Mouse (Mus musculus): ENCODE results near the gene Bbs4. TPM values are rescaled to one million over a fixed set of nuclear protein-coding genes. Genes with fewer than 3 reads are reported as not detected.
"Not testable (repeated sequence)": the region's sequence is repeated elsewhere in the genome, so short reads cannot be mapped to it uniquely, and the experiment has no call there.

Bbs4 gene
- total RNA-seq (2021), result 1 to 10 TPM; 3.0 to 3.6 TPM
- long read RNA-seq, experiment 1, partial matches to known transcripts, result 1 of 7 reads
- long read RNA-seq, experiment 1, other reads (novel, unspliced or antisense), result 2 of 7 reads
- long read RNA-seq, experiment 2, transcript Bbs4-201 (16 exons, 2,518 nt), result major isoform, 5 of 9 reads
- long read RNA-seq, experiment 2, partial matches to known transcripts, result 1 of 9 reads
- long read RNA-seq, experiment 2, other reads (novel, unspliced or antisense), result 3 of 9 reads

DNA sequence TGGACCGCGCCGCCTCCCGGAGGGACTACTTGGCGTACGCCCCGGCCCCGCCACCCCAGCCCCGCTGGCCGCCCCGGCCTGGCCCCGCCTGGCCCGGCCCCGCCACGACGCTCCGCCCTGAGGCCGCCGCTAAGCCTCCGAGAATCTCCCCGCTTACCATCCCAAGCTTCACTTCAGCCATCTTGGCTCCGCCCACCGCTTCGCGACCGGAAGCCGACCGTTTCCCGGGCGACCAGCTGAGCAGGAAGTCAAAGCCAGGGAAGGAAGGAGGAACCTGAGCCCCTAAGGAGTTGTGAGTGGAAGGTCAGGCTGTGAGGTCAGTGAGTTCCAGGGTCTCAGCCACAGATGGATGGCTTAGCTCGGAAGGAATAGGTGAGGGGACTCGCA, at the start of gene Bbs4:
Gene Bbs4 (minus strand): TSS at position 256 of the 387 bp plus-strand sequence.
- peak; percentile 94 for DNase-seq
- intact Hi-C loops (cut with DNase I; ENCODE audit: low total_unique reads), result no loop called here

DNA sequence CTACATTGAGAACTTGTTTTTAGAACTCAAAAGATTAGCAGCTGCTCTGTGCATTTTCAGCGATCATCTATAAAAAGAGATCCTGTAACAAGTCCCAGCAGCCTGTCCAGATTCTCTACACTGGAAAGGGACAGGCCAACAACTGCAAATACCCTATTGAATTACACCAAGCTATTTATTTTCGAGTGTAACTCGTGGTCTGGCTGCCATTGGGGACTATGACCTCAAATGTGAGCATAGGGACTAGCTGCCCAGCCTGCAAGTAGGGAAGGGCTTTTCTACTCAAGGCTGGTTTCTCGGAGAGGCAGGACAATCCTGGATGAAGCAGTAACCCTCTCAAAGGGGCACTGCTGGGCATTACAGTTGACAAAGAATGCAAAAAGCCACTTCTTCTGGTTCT, 35.8 kb upstream of the Bbs4 start:
- peak; percentile 19 for DNase-seq
- intact Hi-C loops (cut with DNase I; ENCODE audit: low total_unique reads), result no loop called here

- no peak for DNase-seq
- intact Hi-C loops (cut with DNase I; ENCODE audit: low total_unique reads), result no loop called here
Observed at GRCm38 (mm10) chr9:59388311-59388710, 35.0 kb upstream of the Bbs4 start.

- DNase-seq, result no peak
- intact Hi-C loops (cut with DNase I; ENCODE audit: low total_unique reads), result no loop called here
Observed at GRCm38 (mm10) chr9:59387461-59387860, 34.2 kb upstream of the Bbs4 start.

GRCm38 (mm10) chr9:59375626-59376025, 22.3 kb upstream of the Bbs4 start:
- intact Hi-C loops (cut with DNase I; ENCODE audit: low total_unique reads), result no loop called here
- no peak for DNase-seq

GRCm38 (mm10) chr9:59369646-59370045, 16.3 kb upstream of the Bbs4 start:
- DNase-seq, result no peak

GRCm38 (mm10) chr9:59369220-59369619, 15.9 kb upstream of the Bbs4 start:
- intact Hi-C loops (cut with DNase I; ENCODE audit: low total_unique reads), result no loop called here
- no peak for DNase-seq

More at GRCm38 (mm10) chr9:59369646-59370045, 16.3 kb upstream of the Bbs4 start:
- intact Hi-C loops (cut with DNase I; ENCODE audit: low total_unique reads), result no loop called here

DNA sequence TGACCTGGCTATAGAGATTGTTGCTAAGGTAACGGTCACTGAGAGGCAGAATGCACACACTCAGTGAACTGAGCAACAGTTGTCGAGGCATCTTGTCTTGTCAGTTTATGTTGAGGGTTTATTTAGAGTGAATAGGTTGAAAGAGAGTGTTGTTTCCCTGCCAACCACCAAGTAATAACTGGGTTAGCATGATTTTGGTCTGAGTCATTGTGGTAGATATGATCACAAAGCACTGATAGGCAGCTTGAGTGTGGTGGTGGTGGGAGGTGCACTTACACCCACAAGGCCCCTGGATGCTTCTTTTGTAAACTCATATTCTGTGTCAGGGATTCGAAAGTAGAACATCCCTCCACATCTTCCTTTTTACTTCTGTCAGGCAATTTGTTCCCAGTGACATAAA, 7.2 kb upstream of the Bbs4 start:
- intact Hi-C loops (cut with DNase I; ENCODE audit: low total_unique reads), result not testable (repeated sequence)

DNA sequence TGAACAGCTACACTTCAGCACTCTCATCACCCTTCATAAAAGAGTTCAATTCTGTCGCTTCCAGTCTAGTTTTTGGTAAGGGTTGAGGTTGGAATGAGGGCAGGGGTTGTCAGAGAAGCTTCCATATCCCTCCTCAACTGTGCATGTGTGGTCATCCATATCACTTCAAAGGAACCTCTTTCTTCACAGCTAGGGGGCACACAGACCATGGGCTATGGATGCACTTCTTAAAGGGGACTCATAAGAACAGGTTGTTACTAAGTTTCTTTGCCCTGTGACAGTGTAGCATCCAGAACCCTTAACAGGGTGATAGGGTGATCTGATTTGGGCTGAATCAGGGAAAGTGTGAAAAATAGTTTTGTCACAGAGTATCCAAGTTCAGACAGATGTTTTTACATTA, 4.7 kb upstream of the Bbs4 start:
- DNase-seq; intact Hi-C loops (cut with DNase I; ENCODE audit: low total_unique reads): not testable (repeated sequence)

More for the DNA sequence above, 7.2 kb upstream of the Bbs4 start:
- DNase-seq, result not testable (repeated sequence)

- no peak for DNase-seq
- intact Hi-C loops (cut with DNase I; ENCODE audit: low total_unique reads), result no loop called here
Observed at GRCm38 (mm10) chr9:59352586-59353252, 589 bp downstream of the Bbs4 start.

DNA sequence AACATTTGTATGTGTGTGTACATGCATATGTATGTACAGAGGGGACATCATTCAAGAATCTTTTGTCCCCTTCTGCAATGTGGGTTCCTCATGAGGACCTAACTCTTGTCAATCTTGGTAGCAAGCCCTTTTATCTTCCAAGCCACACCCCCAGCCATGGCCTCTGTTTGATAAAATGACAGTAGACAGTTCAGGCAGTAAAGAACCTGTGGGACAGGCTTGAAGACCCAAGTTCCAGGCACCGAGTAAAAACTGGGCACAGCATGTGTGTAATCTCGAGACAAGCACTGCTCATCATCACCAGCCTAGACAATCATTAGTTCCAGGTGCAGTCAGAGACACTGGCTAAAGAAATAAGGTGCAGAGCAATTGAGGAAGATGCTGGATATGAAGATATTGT, 7.1 kb downstream of the Bbs4 start:
- no peak for DNase-seq
- intact Hi-C loops (cut with DNase I; ENCODE audit: low total_unique reads), result no loop called here

- intact Hi-C loops (cut with DNase I; ENCODE audit: low total_unique reads), result no loop called here
Observed at GRCm38 (mm10) chr9:59340002-59340401, 13.3 kb downstream of the Bbs4 start.

GRCm38 (mm10) chr9:59339107-59339506, 14.2 kb downstream of the Bbs4 start:
- intact Hi-C loops (cut with DNase I; ENCODE audit: low total_unique reads), result no loop called here
- DNase-seq, result no peak

More at GRCm38 (mm10) chr9:59340002-59340401, 13.3 kb downstream of the Bbs4 start:
- DNase-seq, result peak; percentile 11

DNA sequence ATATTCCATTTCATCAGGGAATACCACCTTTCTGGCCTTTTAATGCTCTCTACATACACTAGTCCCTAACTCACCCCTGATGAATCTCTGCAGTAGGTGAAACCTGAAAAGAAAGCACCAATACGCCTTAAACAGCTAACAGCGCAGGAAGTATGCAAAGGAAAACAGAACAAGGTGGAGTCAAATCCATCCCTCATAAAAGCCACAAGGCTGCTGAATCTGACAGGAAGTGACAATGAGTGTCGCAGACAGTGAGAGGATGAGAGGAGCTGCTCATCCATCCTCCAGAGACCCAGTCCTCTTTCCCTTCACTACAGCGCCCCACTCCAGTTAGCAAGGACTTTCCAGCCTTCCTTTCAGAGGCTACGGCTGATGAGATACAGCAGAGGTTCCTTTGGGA, 14.9 kb downstream of the Bbs4 start:
- intact Hi-C loops (cut with DNase I; ENCODE audit: low total_unique reads), result no loop called here
- DNase-seq, result no peak

DNA sequence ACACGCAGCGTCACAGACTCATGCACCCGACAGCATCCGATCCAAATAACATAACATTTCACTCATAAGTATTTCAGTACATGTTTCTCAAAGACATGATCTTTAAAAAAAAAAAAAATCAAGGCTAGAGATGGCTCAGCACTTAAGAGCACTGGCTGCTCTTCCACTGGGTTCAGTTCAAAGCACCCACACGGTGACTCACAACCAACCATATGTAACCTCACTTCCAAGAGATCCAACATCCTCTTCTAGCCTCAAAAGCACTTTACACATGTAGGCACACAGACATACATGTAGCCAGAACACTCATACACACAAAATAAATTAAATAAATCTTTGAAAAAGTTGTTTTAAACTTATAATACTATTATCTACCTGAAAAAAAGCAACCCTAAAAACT, 15.4 kb downstream of the Bbs4 start:
- intact Hi-C loops (cut with DNase I; ENCODE audit: low total_unique reads), result no loop called here
- no peak for DNase-seq

- no peak for DNase-seq
- intact Hi-C loops (cut with DNase I; ENCODE audit: low total_unique reads), result no loop called here
Observed at GRCm38 (mm10) chr9:59336539-59336938, 16.8 kb downstream of the Bbs4 start.

DNA sequence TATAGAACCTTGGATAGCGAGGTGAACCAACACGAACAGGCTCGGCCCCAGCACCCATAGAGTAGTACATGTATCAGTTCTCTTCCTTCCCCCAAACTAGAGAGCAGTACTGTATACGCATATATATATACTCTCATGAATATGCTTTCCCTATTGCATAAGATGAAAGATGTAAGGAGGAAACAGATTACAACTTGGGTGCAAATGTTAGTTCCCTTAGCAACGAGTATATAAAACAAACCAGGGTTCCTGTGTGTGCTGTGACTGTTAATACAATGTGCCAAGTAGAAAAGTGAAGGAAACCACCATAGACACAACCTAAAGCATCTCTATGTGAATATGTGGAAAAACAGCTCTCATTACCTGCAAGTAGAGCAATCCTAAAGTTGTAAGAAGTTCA, 23.3 kb downstream of the Bbs4 start:
- no peak for DNase-seq
- intact Hi-C loops (cut with DNase I; ENCODE audit: low total_unique reads), result no loop called here

DNA sequence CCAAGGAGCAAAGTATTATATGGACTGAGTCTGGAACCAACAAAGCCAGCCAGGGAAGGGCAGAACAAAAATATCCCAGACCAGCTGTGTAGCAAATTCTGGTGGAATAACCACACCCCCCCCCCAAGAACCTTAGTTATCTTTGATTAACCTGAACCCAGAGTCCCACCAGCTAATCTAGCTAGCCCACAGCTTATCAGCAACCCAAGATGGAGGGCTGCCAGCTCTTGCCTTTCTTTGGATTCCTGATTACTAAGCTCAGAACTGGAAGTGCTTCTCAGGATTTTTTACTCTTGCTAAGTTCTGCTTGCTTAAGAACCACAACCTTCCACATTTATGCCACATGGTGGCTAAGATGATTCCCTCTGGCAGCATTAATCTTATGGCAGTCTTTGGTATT, 29.0 kb downstream of the Bbs4 start:
- no peak for DNase-seq
- intact Hi-C loops (cut with DNase I; ENCODE audit: low total_unique reads), result no loop called here

GRCm38 (mm10) chr9:59316206-59316605, 37.1 kb downstream of the Bbs4 start:
- no peak for DNase-seq
- intact Hi-C loops (cut with DNase I; ENCODE audit: low total_unique reads), result no loop called here

GRCm38 (mm10) chr9:59311284-59311670, 42.0 kb downstream of the Bbs4 start:
- intact Hi-C loops (cut with DNase I; ENCODE audit: low total_unique reads), result no loop called here
- no peak for DNase-seq

DNA sequence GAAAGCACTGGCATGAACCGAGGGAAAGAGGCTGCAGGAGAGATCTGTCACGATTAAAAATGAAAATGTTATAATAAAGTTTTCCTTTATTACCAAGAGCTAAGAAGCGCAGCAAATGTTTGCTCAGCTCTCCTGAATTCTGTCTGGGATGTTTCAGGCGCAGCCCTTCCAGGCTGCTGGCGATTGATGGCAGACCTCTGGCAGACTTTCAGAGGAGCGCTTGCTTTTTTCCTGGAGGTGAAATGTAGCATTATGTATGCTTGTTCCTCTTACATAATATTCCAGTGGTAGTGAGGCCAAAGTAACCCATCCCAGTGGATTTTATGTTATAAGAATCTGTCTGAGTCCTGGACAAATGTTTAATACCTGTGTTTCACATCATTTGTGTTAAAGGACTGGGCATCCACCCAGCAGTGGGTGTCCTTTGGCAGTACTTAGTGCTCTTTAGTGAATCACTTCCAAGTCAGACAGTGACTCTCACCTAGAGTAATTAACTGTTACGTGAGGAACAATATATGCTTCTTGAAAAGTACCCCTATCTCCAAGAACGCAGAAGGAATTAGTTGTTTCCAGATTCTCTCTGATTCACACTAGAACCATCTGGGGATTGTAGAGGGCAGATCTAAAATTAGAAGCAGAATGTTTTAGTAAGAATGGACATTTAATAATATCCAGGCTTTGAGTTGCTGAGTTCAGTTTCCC, 42.6 kb downstream of the Bbs4 start:
- intact Hi-C loops (cut with DNase I; ENCODE audit: low total_unique reads), result no loop called here
- DNase-seq, result no peak

All from gastrocnemius, postnatal 14 days (tissue).